Mouse (Mus musculus): ENCODE data around the gene Sez6l.

The Sez6l gene

GRCm38 (mm10) chr5:112498921-112499917 lies 77.8 kb downstream of the Sez6l start:
- in situ Hi-C loops (cut with MboI, MseI): no loop called here

GRCm38 (mm10) chr5:112496753-112497369 lies 80.1 kb downstream of the Sez6l start:
- in situ Hi-C loops (cut with MboI, MseI): no loop called here

- in situ Hi-C loops (cut with MboI, MseI): no loop called here
These were observed 83.5 kb downstream of the Sez6l start for GRCm38 (mm10) chr5:112493492-112493891.

- in situ Hi-C loops (cut with MboI, MseI): no loop called here
These were observed 85.5 kb downstream of the Sez6l start for GRCm38 (mm10) chr5:112491489-112491888.

- in situ Hi-C loops (cut with MboI, MseI): no loop called here
These were observed 88.7 kb downstream of the Sez6l start for GRCm38 (mm10) chr5:112488101-112488776.

GRCm38 (mm10) chr5:112487504-112487903 lies 89.5 kb downstream of the Sez6l start:
- in situ Hi-C loops (cut with MboI, MseI): no loop called here

- in situ Hi-C loops (cut with MboI, MseI): no loop called here
These were observed 90.6 kb downstream of the Sez6l start for GRCm38 (mm10) chr5:112486415-112486814.

- in situ Hi-C loops (cut with MboI, MseI): no loop called here
These were observed 91.9 kb downstream of the Sez6l start for GRCm38 (mm10) chr5:112484924-112485715.

GRCm38 (mm10) chr5:112483030-112483429 lies 94.0 kb downstream of the Sez6l start:
- in situ Hi-C loops (cut with MboI, MseI): no loop called here

GRCm38 (mm10) chr5:112482551-112482950 lies 94.4 kb downstream of the Sez6l start:
- in situ Hi-C loops (cut with MboI, MseI): no loop called here

- in situ Hi-C loops (cut with MboI, MseI): no loop called here
These were observed 95.0 kb downstream of the Sez6l start for GRCm38 (mm10) chr5:112481946-112482410.

- in situ Hi-C loops (cut with MboI, MseI): no loop called here
These were observed 103.5 kb downstream of the Sez6l start for GRCm38 (mm10) chr5:112473453-112473852.

GRCm38 (mm10) chr5:112470144-112470543 lies 106.8 kb downstream of the Sez6l start:
- in situ Hi-C loops (cut with MboI, MseI): no loop called here

- in situ Hi-C loops (cut with MboI, MseI): no loop called here
These were observed 107.9 kb downstream of the Sez6l start for GRCm38 (mm10) chr5:112468986-112469581.

GRCm38 (mm10) chr5:112466331-112466730 lies 110.7 kb downstream of the Sez6l start:
- in situ Hi-C loops (cut with MboI, MseI): no loop called here

GRCm38 (mm10) chr5:112459903-112460302 lies 117.1 kb downstream of the Sez6l start:
- in situ Hi-C loops (cut with MboI, MseI): loop anchor here (5.0 kb wide), 2 partner anchors 82 to 302 kb away; no protein-coding TSS in a partner anchor

- in situ Hi-C loops (cut with MboI, MseI): loop anchor here (5.0 kb wide), 2 partner anchors 87 to 307 kb away; no protein-coding TSS in a partner anchor
These were observed 121.9 kb downstream of the Sez6l start for GRCm38 (mm10) chr5:112454966-112455555.

GRCm38 (mm10) chr5:112453088-112453487 lies 123.9 kb downstream of the Sez6l start:
- in situ Hi-C loops (cut with MboI, MseI): no loop called here

GRCm38 (mm10) chr5:112448747-112449440 lies 128.1 kb downstream of the Sez6l start, which contains the start of gene Gm6588:
TSS of gene Gm6588 (plus strand) at chr5:112449426.
- in situ Hi-C loops (cut with MboI, MseI): no loop called here

- in situ Hi-C loops (cut with MboI, MseI): no loop called here
These were observed 138.4 kb downstream of the Sez6l start for GRCm38 (mm10) chr5:112438535-112438934.
